Mouse (Mus musculus) forebrain, embryonic 16.5 days (tissue): ENCODE measurements at regions not wholly inside any gene's neighbourhood (a gene's known extent, or its start where the extent isn't known, plus 50 kb on each side); places are given as distances from the start of the nearest gene placed in this dataset.

Experiments
- ATAC-seq: fragments of 200-750 bp; cut with Nextera tagmentation; 2 replicates; pipeline ENCODE4 v1.8.0; 2017; ENCODE audit warnings: mild to moderate bottlenecking, moderate library complexity
- H3K27ac ChIP-seq: fragments of 300-500 bp; sonication (generic); 2 replicates; pipeline ENCODE4 v1.5.1; 2014; ENCODE audit warnings: low read length, control low read depth
- H3K27me3 ChIP-seq: fragments of 300-500 bp; sonication (generic); replicated peaks from 2 replicates; pipeline ENCODE4 v1.6.1; 2014; ENCODE audit warnings: low read length; ENCODE audit not compliant: control insufficient read depth, insufficient read depth
- H3K36me3 ChIP-seq: fragments of 300-500 bp; sonication (generic); 2 replicates; pipeline ENCODE4 v1.6.1; 2014; ENCODE audit not compliant: control insufficient read depth, insufficient read depth
- H3K4me1 ChIP-seq: fragments of 300-500 bp; sonication (generic); replicated peaks from 2 replicates; pipeline ENCODE4 v1.6.1; 2014; ENCODE audit warnings: low read length; ENCODE audit not compliant: control insufficient read depth, insufficient read depth
- H3K4me2 ChIP-seq: fragments of 300-500 bp; sonication (generic); 2 replicates; pipeline ENCODE4 v1.6.1; 2014; ENCODE audit warnings: mild to moderate bottlenecking, low read length, control low read depth
- H3K4me3 ChIP-seq: fragments of 300-500 bp; sonication (generic); replicated peaks from 2 replicates; pipeline ENCODE4 v1.5.1; 2014; ENCODE audit warnings: mild to moderate bottlenecking, low read length, control low read depth
- H3K9ac ChIP-seq: fragments of 300-500 bp; sonication (generic); replicated peaks from 2 replicates; pipeline ENCODE4 v1.6.1; 2014; ENCODE audit warnings: low read depth, low read length, control low read depth
- H3K9me3 ChIP-seq: fragments of 300-500 bp; sonication (generic); 2 replicates; pipeline ENCODE4 v1.6.1; 2016; ENCODE audit warnings: low read length; ENCODE audit not compliant: control insufficient read depth
- WGBS: fragments of 180-500 bp; shearing (Covaris S2); extraction: QIAGEN DNeasy Blood & Tissue Kit; methylation state at CpG from one replicate; pipeline ENCODE4 v1.1.7; 2014; 5-methylcytosine and 5-hydroxymethylcytosine counted together

DNA sequence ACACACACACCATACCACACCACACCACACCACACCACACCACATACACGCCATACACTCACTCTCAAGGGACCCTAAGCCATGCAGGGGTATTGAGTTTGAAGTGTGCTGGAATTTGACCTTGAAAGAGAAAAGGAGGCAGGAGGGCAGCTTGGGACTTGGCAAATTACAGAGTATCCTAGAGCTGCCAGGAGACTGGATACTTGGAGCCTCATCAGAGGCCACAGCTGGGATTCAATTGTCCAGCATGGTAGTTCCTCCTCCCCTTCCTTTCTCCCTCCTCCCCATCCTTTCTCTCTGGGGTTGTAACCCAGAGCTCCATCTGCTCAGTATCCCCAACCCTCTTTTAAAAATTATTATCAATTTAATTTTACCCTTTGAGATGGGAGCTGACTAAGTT lies 50.7 kb upstream of the Tarbp1 start:
- ATAC-seq, result no peak
- WGBS, result 76% methylated on average over 1 of the region's 1 CpGs

More for the DNA sequence above, 50.7 kb upstream of the Tarbp1 start:
- H3K4me3 ChIP-seq, result no peak overlapping the region
- H3K4me1 ChIP-seq, result peaks cover 20% of the 10 kb centered on the region
- no peaks in the 10 kb centered on the region for H3K27me3 ChIP-seq
- H3K9me3 ChIP-seq, result no peaks in the 10 kb centered on the region
- H3K36me3 ChIP-seq, result no peaks in the 10 kb centered on the region
- no peak overlapping the region for H3K9ac ChIP-seq
- no peak overlapping the region for H3K4me2 ChIP-seq
- 0 out of 2 replicates have a peak overlapping the region, but pooled peaks have one; percentile 6 for H3K27ac ChIP-seq
